Mouse (Mus musculus) right cerebral cortex, adult 2 months (tissue): ENCODE results near the gene Galnt18.

Experiments
- DNase-seq, 2 experiments: peaks; one replicate each; pipeline ENCODE4 v3.0.0; 2021 to 2022; ENCODE audit warnings: low spot score in 2 of 2

Gene Galnt18

DNA sequence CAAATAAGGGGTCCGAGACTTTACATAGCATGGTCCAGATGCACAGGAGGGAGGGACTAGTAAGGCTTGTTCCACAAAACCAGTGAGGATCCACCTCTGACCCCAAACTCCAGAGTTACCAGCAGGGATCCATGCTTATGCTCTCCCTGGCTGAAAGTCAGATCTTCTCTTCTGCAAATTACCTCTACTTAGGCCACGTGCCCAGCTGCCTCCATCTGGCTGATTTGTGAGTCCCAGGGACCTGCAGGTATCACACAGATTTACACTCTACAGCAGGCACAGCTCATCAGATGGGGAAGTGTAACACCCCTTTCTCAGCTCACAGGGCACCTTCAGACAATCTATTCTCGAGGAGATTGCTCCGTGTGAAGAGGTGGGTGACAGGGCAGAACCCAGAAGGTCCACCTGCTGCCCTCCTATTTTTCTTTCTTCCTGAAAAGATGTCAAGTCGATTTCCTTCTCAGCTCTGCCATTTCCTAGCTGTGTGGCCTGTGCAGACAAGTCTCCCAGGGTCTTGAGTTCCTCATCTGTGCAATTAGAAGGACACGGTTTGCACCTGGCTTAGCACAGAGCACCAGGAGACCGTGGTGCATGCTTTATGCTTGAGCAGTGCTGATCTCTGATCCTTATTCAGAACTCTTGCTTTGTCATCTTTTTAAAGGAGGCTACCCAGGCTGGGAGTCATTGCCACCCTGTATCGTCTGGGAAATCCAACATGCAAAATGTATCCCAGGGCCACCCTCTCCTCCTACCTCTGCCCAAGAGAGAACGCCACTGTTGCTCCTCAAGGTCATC is 216.3 kb downstream of the Galnt18 start:
- no peak for DNase-seq

DNA sequence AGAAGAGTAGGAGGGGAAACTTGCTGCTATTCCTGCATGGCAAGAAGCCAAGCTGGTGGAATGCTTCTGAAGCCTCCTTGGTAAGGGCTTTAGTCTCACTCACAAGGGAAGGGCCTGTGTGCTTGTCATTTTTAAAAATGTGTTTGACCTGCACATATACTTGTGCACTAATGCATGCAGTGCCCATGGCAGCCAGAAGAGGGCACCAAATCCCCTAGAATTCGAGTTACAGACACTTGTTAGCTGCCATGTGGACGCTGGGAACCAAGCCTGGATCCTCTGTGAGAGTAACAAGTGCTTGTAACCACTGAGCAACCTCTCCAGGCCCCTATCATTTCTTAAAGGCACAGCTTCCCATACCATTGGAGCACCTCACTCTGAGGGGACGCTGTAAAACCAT is 219.7 kb downstream of the Galnt18 start:
- no peak for DNase-seq

DNA sequence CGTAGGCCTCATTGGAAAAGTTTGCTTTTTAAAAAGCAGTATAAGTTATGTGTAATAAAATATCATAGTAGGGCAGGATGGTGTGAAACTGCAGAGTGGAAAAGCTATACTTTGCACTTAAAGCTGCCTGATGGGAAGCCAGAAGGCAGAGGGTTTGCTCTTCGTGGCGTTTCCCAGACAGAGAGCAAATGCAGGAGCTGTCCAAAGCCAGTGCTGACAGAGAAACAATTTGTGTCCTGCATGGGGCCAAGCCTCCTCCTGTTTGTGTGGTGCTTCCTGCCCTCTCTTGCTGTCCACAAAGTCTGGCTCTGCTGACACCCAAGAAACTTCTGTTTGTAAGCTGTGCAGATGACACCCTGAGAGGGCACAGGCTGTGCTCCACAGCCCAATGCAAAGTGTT is 220.8 kb downstream of the Galnt18 start:
- DNase-seq, result no peak

DNA sequence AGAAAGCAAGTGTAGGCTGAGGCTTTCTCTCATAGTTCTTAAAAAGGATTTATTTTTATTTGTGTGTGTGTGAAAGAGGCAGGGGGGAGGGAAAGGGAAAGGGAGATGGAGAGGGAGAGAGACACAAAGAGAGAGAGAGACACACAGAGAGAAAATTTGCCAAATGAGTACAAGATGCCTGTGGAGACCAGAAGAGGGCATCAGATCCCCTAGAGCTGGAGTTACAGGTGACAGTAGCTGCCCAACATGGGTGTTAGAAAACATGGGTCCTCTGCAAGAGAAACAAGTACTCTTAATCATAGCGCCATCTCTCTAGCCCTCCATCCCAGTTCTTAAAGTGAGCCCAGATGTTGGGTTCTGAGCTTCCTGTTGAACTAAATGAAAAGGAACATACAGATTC is 228.8 kb downstream of the Galnt18 start:
- no peak for DNase-seq

DNA sequence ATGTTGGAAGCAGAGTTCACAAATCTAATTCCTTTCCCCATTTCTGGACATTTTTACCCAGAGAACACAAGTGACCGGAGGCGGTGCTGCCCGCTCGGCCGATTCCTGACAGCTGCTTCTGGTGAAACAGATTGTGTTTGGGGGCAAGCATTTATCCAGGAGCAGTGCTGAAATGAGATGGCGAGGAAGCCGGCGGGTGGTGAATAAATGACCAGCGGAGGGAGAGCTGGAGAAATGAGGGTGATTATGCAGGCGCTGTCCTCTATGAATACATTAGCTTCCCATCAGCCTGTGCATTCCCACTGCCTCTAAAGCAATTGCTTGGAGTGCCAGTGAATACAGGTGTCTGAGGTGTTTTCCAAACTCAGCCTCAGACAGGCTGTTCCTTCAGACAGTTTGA is 232.7 kb downstream of the Galnt18 start:
- DNase-seq, result peak; percentile 50 to 67

DNA sequence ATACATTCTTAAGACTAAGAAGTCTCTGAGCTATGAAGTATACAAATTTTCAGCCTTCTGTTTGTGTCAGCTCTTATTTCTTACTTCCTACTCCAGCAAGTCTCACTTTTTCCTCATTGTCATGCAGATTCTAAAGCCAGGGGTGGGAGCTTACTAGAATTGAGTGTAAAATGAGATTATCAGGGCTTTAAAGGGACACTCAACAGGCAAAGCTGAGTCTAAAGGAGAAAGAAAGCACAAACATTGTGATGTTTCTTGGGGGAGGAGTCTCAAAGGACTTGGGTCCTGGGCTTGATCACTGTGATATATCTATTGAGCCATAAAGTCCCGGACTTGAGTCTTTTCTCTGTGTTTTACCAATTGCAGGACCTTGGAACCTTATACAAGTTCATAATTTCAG is 234.2 kb downstream of the Galnt18 start:
- DNase-seq, result no peak

DNA sequence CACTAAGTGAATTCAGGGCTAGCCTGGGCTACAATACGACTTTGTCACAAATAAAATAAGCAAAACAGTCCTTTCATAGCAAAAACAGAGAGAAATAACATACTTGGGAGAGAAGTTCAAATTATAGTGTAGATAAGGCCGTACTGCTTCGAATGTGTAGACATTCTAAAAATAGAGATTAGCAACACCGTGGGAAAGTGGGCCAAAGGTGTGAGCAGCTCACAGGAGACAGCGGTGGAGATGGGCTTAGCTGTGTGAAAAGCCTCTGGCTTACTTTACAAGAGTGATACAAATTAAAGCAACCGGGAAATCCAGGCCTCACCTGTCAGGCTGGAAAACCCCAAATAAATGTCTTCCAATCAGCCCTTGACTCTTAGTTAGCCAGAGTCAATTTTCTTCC is 241.8 kb downstream of the Galnt18 start:
- DNase-seq, result no peak

DNA sequence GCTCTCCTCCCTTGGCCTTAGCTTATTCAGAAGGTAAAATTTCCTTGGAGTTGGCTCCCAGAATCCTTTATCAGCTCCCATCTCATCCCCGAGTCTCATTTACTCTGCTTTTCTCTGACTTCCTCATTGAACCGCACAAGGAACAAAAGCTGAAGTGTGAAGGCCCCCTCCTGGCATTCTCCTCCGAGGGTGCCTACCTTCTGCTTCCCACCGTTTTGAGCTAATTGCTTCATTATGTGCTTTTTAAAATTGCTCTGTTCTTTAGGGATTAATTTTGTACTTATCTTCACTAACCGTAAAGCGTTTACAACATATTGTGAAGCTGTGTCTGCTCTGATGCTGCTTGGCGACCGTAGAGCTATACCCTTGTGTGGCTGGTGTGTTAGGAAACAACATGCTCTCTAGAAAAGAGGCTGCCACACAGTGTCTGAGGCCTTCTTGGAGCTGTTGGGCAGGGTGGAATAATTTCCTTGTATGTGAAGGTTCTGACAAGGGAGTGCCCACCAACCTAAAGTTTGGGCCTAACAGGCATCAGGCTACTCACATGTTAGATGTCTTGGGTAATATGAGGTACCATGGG is 244.9 kb downstream of the Galnt18 start:
- no peak for DNase-seq

DNA sequence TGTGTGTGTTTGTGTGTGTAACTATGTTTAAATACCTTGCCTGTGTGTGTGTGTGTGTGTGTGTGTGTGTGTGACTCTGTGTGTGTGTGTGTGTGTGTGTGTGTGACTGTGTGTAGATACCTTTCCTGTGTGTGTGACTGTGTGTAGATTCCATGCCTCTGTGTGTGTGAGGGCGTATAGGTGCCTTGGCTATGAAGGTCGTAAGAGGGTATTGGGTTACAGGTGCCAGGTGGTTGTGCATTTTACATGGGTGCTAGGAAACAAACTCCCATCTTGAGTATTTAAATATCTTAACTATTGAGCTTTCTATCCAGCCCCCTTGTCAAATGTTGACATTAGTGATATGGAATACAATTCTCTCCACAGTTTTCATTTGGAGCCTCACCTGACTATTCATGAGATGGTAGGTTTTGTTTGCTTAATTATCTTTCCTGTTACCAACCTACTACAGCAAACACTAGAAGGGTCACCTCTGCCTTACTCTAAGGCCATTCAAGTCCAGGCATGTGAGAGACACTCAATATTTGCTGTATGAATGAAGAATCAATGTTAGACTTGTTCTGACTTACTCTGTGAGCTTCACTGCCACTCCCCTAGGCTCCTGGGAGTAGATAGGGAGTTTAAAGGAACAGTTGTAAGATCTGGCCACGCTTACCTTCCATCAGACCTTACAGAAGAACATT is 250.7 kb downstream of the Galnt18 start:
- no peak for DNase-seq

DNA sequence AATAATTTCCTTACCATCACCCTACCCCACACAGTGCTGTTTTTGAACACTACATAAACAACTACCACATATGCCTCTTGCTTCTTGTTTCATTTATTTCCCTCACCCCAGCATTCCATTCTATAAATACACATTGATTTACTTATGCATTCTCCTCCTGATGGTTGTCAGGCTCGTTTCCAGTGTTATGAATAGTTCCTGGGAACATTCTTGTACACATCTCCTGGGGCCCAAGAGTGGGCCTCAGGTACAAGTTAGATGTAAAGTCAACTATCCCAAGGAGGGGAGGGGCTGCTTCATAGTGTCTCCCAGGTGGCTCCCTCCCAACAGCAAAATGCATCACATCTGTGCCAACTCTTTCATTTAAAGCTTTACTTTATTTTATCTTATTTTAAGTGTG is 251.3 kb downstream of the Galnt18 start:
- no peak for DNase-seq

DNA sequence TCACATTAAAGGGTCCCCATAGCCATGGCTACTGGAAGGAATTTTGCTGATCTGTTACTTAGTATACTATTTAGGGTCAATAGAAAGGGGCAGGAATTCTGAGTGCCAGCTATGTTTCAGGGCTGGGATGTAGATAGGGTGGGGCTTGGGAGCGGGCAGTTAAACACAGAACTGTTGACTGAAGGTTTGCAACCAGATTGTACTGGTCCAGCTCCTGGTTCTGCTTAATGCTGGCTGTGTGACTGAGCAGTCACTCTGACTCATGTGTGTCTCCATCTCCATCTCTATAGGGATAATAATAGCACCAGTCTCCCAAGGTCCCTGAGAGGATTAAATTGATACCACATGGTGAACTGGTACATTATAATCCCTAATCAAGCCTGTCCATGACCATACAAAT is 258.9 kb downstream of the Galnt18 start:
- DNase-seq, result no peak

DNA sequence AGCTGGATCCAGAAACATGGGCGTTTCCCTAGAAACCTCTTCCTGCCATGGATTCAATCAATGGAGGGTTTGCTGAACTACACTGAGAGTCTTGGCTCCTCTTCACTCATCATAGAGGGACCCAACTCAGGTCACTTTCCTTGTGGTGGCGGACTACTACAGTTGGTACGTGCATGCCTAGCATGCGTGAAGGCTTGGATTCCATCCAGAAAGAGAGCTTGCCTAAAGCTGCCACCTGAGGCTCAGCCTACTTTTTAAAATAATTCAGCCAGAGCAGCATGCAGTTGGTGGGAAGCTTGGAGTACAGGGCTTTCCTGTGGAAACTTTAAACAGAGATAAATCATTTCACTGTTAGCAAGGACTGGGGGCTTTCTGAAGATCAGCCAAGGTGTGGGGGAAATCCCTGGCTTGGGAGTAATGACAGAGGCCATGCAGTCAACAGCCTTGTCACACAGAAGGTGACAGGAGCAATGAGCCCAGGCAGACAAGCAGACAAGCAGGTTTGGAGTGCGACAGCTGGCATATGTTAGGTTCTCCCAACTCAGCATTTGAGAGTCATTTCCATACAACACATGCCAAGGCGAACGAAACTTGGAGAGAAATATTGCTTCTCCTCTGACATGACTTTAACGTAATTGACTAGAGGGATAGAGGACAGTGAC is 261.1 kb downstream of the Galnt18 start:
- DNase-seq, result peak in 1 of 2 experiments; percentile 23

DNA sequence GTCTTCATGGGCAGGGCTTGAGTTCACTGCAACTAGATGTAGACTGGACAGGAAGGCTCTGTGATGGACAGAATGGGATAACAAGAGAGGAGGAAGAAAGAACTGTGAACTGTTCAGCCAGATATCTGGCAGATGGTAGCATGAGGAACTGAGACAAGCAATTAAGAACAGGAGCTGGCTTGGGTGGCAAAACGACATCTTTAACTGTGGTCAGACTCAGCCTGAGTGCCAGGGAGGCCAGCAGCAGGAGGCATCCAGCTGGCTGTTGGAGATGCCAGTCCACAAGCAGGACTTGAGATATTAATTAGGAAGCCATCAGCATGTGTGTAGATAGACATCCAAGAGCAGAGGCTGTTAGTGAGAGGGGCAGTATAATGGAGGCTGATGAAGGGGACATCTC is 262.9 kb downstream of the Galnt18 start:
- no peak for DNase-seq

DNA sequence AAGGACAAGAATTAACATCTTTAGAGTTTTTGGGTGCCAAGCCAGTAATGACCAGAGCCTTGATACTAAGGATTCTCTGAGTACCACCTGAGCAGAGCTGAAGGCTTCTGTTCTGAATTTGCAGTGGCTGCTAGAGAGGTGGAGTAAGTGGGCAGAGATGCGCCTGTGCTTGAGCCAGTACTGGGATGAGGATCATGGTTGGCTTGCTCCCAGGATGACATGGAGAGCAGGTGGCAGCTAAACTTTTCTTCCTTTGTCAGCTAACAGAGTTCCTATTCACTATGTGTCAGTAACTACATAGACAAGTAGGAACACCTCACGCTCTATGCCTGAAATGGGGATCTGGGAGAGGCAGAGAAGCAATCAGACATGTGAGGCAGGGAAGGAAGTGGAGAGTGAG is 264.3 kb downstream of the Galnt18 start:
- no peak for DNase-seq

DNA sequence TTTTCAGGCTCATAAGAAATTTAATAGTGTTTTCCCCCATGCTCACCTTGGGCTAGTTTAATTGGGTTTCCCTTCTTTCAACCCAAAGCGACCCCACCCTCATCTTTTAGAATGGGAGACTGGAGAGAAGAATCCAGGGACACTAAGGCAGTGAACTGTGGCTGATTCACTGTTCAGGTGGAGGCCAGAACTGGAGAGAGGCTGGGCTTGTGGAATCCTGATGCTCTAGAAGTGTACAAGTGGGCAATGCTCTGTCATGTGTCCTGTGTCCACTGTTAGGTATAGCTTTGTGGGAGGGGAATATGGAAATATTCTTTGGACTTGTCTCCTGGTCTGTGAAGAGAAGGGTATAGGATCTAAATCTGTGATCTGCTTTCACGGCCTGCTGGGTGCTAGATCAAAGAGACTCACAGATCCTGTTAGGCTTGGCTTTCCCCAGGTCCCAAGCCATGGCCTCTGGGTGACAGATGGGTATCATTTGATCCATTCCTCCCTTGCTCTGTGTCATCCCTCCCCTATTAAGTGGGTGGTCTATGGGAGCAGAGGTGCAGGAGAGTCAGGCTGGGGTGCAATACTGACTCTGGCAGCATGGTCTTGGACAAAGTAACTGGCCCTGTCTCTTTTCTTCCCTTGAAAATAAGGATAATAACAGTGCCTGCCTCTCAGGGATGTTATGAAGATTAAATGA is 270.5 kb downstream of the Galnt18 start:
- no peak for DNase-seq

DNA sequence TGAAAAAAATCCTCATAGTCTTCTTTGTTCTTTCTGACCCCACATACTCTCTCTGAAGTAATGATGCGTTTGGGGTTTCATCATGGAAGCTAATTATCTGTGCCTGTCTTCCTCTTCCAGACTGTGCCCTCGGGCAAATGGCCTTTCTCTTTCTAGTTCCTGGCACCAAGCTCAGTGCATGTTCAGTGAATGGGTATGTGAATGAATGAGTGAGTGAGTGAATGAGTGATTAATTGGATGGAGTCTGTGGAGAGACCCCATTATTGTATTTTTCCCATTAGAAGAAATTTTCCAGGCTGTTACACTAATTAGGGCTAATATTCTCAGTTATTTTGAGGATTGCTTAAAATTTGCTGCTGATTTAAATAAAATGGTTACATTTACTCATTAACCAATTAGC is 279.2 kb downstream of the Galnt18 start:
- no peak for DNase-seq

DNA sequence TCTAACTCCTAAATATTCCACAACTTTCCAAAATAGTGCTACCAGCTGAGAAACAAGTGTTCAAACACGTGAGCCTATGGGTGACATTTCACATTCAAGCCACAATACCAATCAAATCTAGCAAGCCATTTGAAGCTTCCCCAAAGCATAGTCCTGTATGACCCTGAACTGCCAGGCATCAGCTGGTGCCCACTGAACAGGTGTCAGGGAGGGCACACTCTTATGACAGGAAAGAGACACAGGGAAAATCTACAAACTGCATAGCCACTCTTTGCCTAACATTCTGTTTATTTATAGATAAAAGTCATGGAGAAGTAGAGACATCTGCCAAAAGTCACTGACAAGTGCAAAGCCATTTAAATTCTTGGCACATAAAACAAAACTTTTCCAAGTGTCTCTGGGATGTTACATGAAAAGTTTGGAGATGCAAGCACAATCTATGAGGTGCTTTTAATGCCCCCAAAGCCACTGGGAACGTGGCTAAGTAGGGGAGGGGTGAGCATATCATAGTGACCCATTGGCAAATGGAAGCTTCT is 280.5 kb downstream of the Galnt18 start:
- DNase-seq, result no peak

DNA sequence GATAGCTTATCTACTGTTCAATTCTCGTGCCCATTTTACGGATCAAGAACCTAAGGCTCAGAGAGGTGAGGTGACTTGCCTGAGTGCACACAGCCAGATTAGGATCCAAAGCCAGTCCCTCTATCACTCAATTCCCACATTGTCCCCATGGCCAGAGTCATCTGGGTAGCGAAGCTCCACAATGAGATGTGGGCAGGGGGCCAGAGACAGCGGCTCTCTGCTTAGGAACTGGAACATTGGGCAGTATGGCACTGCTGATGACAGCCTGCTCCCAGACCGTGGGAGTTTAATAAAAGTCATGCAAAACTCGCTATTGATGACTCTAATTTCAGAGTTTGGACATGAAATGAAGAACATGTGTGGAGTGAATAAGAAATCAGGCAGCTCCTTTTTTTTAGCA is 282.6 kb downstream of the Galnt18 start:
- no peak for DNase-seq

DNA sequence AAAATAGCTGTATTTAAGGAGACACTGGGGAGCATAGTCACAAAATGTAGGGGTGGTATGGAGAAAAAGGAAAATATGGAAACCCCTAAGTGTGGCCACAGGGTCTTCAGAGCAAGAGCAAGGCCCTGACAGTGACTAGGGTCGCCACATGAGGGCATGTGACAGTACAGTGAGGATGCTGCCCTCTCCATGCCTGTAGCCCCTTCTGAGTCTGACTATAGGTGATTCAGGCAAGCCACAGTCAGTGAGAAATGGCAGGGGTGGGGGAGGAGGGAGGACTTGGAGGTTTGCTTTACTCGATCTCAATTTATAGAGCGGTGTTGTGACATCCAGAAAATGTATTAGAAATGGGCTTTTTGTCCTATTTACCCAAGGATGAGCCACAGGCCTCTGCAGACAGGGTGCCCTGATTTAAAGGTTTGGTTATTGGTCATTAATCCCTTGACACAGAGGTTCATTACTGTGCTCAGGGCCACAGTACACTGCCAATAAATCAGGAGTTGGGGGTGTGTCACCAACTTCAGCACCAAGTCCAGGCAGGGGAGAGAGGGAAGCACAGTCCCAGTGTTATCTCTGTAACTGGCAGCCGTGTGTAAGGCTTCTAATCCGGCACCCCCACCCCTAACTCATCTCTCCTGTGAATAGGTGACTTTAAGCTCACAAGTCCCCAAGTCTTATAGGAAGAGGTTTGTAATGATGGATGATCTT is 287.4 kb downstream of the Galnt18 start:
- DNase-seq, result no peak

DNA sequence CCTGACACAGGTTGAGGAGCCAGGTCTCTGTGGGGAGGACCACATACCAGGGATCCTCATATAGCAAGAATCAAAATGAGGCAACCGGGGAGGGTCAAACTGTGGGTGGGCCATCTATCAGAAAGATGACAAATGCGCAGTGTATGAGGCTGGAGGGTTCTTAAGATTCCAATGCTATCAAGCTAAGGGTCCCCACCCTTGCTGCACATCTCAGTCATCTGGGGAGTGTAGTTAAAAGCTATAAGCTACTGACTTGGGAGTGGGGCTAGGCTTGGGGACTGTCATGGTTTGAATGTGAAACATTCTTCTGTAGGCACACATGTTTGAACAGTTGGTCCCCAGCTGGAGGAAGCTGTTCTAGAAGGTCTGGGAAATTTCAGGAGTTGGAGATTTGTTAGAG is 288.2 kb downstream of the Galnt18 start:
- DNase-seq, result no peak

DNA sequence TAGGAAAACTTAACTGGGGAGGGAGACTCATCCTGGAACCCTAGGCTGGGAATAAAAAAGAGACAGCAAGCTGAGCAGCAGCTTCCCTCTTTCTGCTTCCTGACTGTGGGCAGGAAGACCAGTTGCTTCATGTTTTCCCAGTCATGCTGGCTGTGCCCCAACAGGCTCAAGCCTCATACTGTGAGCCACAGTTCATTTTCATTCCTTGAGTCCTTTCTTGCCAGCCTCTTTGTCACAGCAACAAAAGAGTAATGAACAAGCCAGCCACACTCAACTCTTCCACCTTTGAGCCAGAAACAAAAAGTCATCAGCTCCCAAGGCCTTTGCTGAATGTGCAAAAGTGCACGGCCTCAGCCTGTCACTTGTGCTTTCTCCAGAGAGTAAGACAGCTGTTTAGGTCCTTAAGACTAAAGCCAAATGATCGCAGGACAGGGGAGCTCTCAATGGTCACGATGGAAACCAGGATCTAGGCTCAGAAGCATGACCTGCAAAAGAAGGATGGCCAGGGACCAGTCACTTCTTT is 292.9 kb downstream of the Galnt18 start:
- no peak for DNase-seq
